Mouse (Mus musculus) CD4-positive naive resting alpha-beta T cell, adult 76 days (primary cell): Measurements from ENCODE around the gene Slc23a4. TPM values are rescaled to one million over a fixed set of nuclear protein-coding genes. Genes with fewer than 3 reads are reported as not detected.

Experiments used
- total RNA-seq: library from RNA; stranded (reverse); gene quantifications from one replicate; pipeline ENCODE4 v1.2.4, GENCODE M21; 2023

The Slc23a4 gene
- 0.53 TPM for total RNA-seq

GRCm38 (mm10) chr6:34988081-34988761 lies at the start of gene Slc23a4:
Slc23a4 (minus strand) TSS chr6:34988404.

GRCm38 (mm10) chr6:34919956-34920355 lies 68.2 kb downstream of the Slc23a4 start, which contains the start of gene Stra8:
Stra8 (plus strand) TSS chr6:34920163.

GRCm38 (mm10) chr6:34910371-34911219 lies 77.6 kb downstream of the Slc23a4 start, which contains the start of gene Wdr91:
Wdr91 (minus strand) TSS chr6:34910876.

Other genes starting within 250 kb of the Slc23a4 start
- gene Agbl3, start 208.0 kb downstream of the Slc23a4 start, total RNA-seq, result 3.3 TPM
- gene Tmem140, start 125.3 kb downstream of the Slc23a4 start, total RNA-seq, result 7.1 TPM
- gene Cyren, start 110.3 kb downstream of the Slc23a4 start, total RNA-seq, result 7.7 TPM
- 51.2 TPM for gene Wdr91, start 77.5 kb downstream of the Slc23a4 start, total RNA-seq
- gene Stra8, start 68.2 kb downstream of the Slc23a4 start, total RNA-seq, result not detected
- gene Cnot4, start 145.3 kb upstream of the Slc23a4 start, total RNA-seq, result 41.4 TPM
- 57.4 TPM for gene Nup205, start 189.0 kb upstream of the Slc23a4 start, total RNA-seq